Mouse (Mus musculus) cerebellum, adult 2 months (tissue): ENCODE data around the gene Prkce.

Source experiments
- CTCF ChIP-seq: fragments of 200-500 bp; IDR thresholded peaks from 2 replicates; pipeline ENCODE4 v1.5.1; 2011; ENCODE audit warnings: low read depth, mild to moderate bottlenecking, control low read depth, low read length, moderate library complexity, borderline replicate concordance; ENCODE audit not compliant: insufficient read depth
- POLR2A ChIP-seq: fragments of 200-500 bp; IDR thresholded peaks from 2 replicates; pipeline ENCODE4 v1.6.1; 2011; ENCODE audit warnings: low read length, control low read depth, borderline replicate concordance; ENCODE audit not compliant: insufficient read depth

DNA sequence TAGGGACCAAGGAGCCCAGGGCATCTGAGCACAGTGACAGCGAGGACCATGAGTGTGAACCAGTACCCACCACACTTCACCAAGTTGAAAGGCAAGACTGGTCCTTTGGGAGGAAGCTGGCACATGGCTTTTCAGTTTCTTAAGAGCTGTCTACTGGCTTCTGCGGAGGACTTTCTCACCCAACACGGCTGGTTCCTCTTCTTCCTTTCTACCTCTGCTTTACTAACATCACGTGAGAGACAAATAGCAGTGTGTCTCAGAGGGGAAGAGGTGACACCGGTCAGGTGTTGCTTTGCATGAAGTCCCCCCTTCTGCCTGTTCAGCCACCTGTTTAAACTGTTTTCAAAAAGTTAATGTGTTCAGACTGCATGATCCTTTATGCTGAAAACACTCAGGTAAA, 359.7 kb downstream of the Prkce start:
- TF ChIP-seq CTCF (no peak), POLR2A (no peak)
